Mouse (Mus musculus) CH12.LX (cell line): ENCODE results near the gene Col15a1. TPM values are rescaled to one million over a fixed set of nuclear protein-coding genes. Genes with fewer than 3 reads are reported as not detected.

Experiments
- DNase-seq: peaks from one replicate; pipeline ENCODE4 v3.0.0-alpha.2; 2013; ENCODE audit errors: extremely low read depth
- H3K27ac ChIP-seq: 2 replicates; pipeline ENCODE4 v1.5.1; 2012; ENCODE audit warnings: low read depth, mild to moderate bottlenecking, control low read depth, moderate library complexity; ENCODE audit not compliant: insufficient read depth
- H3K27me3 ChIP-seq: replicated peaks from 2 replicates; pipeline ENCODE3; 2012; ENCODE audit warnings: inconsistent platforms
- H3K36me3 ChIP-seq, 2 experiments: replicated peaks in 1 of 2; 2 replicates each; pipeline versions ENCODE3 to v1.6.1; 2012; ENCODE audit warnings: inconsistent platforms in 1 of 2, low read length in 1 of 2, mild to moderate bottlenecking in 1 of 2, mixed read lengths in 1 of 2, moderate library complexity in 1 of 2; ENCODE audit not compliant: control insufficient read depth in 1 of 2, insufficient read depth in 1 of 2
- H3K4me1 ChIP-seq, 2 experiments: 2 replicates each; pipeline ENCODE4 v1.6.1; 2012; ENCODE audit warnings: inconsistent platforms in 1 of 2, moderate library complexity in 1 of 2; ENCODE audit not compliant: insufficient read depth in 2 of 2, control insufficient read depth in 1 of 2
- H3K4me2 ChIP-seq: 2 replicates; pipeline ENCODE4 v1.6.1; 2012; ENCODE audit warnings: low read depth, mild to moderate bottlenecking, control low read depth; ENCODE audit not compliant: poor library complexity, insufficient read depth, severe bottlenecking
- H3K4me3 ChIP-seq, 3 experiments: fragments of 150-350 bp in 1 of 3; sonication (generic) in 1 of 3; replicated peaks in 1 of 3; 2 replicates each; pipeline versions ENCODE3 to v1.5.1; 2011 to 2012; ENCODE audit warnings: low read depth in 2 of 3, low read length in 2 of 3, mild to moderate bottlenecking in 2 of 3, moderate library complexity in 2 of 3, control low read depth in 1 of 3, improper control_type of control experiment in 1 of 3, inconsistent platforms in 1 of 3, mixed read lengths in 1 of 3; ENCODE audit not compliant: poor library complexity in 1 of 3
- H3K79me2 ChIP-seq: replicated peaks from 2 replicates; pipeline ENCODE4 v1.6.1; 2012; ENCODE audit warnings: mild to moderate bottlenecking, moderate library complexity; ENCODE audit not compliant: control insufficient read depth, poor library complexity, insufficient read depth, severe bottlenecking; ENCODE audit errors: extremely low read depth
- H3K9ac ChIP-seq: 2 replicates; pipeline ENCODE4 v1.6.1; 2012; ENCODE audit warnings: low read depth, mild to moderate bottlenecking, control low read depth, moderate library complexity; ENCODE audit not compliant: insufficient read depth
- H3K9me3 ChIP-seq: replicated peaks from 2 replicates; pipeline ENCODE3; 2012; ENCODE audit warnings: low read length, inconsistent platforms, mixed read lengths
- ELF1 ChIP-seq: IDR thresholded peaks from 2 replicates; pipeline ENCODE4 v1.6.1; 2014; ENCODE audit warnings: low read depth, mild to moderate bottlenecking, inconsistent platforms, low read length, improper control_type of control experiment
- EP300 ChIP-seq: IDR thresholded peaks from 2 replicates; pipeline ENCODE4 v1.6.1; 2011; ENCODE audit warnings: low read length, improper control_type of control experiment
- ETS1 ChIP-seq: conservative IDR thresholded peaks from 2 replicates; pipeline ENCODE4 v1.6.1; 2012; ENCODE audit warnings: low read depth, mild to moderate bottlenecking, inconsistent platforms, low read length, improper control_type of control experiment, moderate library complexity
- GABPA ChIP-seq: IDR thresholded peaks from 2 replicates; pipeline ENCODE4 v1.6.1; 2012; ENCODE audit warnings: low read depth, low read length, improper control_type of control experiment, inconsistent platforms; ENCODE audit not compliant: insufficient replicate concordance
- HCFC1 ChIP-seq: IDR thresholded peaks from 2 replicates; pipeline ENCODE4 v1.6.1; 2012; ENCODE audit warnings: low read depth, mild to moderate bottlenecking, inconsistent platforms, low read length, improper control_type of control experiment
- IRF4 ChIP-seq: IDR thresholded peaks from 2 replicates; pipeline ENCODE4 v1.6.1; 2014; ENCODE audit warnings: low read depth, mild to moderate bottlenecking, inconsistent platforms, low read length, improper control_type of control experiment
- JUND ChIP-seq: conservative IDR thresholded peaks from 2 replicates; pipeline ENCODE4 v1.6.1; 2011; ENCODE audit warnings: low read depth, low read length, improper control_type of control experiment
- KAT2A ChIP-seq: IDR thresholded peaks from 2 replicates; pipeline ENCODE4 v1.6.1; 2012; ENCODE audit warnings: low read length, improper control_type of control experiment, inconsistent platforms; ENCODE audit not compliant: insufficient replicate concordance
- MAFK ChIP-seq: IDR thresholded peaks from 2 replicates; pipeline ENCODE4 v1.6.1; 2011; ENCODE audit warnings: low read length, improper control_type of control experiment; ENCODE audit not compliant: insufficient replicate concordance
- MAX ChIP-seq: IDR thresholded peaks from 2 replicates; pipeline ENCODE4 v1.6.1; 2011; ENCODE audit warnings: low read length, improper control_type of control experiment
- MEF2A ChIP-seq: IDR thresholded peaks from 2 replicates; pipeline ENCODE4 v1.6.1; 2014; ENCODE audit warnings: low read depth, mild to moderate bottlenecking, inconsistent platforms, low read length, improper control_type of control experiment, borderline replicate concordance
- NRF1 ChIP-seq: IDR thresholded peaks from 2 replicates; pipeline ENCODE4 v1.6.1; 2014; ENCODE audit warnings: low read depth, mild to moderate bottlenecking, inconsistent platforms, low read length, improper control_type of control experiment, moderate library complexity
- PAX5 ChIP-seq: IDR thresholded peaks from 2 replicates; pipeline ENCODE4 v1.6.1; 2012; ENCODE audit warnings: low read length, inconsistent platforms, mixed read lengths
- POLR2A ChIP-seq: IDR thresholded peaks from 2 replicates; pipeline ENCODE4 v1.6.1; 2011; ENCODE audit warnings: low read depth, mild to moderate bottlenecking, improper control_type of control experiment, low read length
- RCOR1 ChIP-seq: conservative IDR thresholded peaks from 2 replicates; pipeline ENCODE4 v1.6.1; 2012; ENCODE audit warnings: low read depth, mild to moderate bottlenecking, inconsistent platforms, low read length, improper control_type of control experiment
- SIN3A ChIP-seq: IDR thresholded peaks from 2 replicates; pipeline ENCODE4 v1.6.1; 2012; ENCODE audit warnings: low read length, improper control_type of control experiment, inconsistent platforms
- SMC3 ChIP-seq: IDR thresholded peaks from 2 replicates; pipeline ENCODE4 v1.6.1; 2011; ENCODE audit warnings: low read depth, low read length, improper control_type of control experiment
- TBP ChIP-seq: conservative IDR thresholded peaks from 2 replicates; pipeline ENCODE4 v1.6.1; 2011; ENCODE audit warnings: low read depth, low read length, improper control_type of control experiment
- TCF12 ChIP-seq: IDR thresholded peaks from 2 replicates; pipeline ENCODE4 v1.6.1; 2014; ENCODE audit warnings: low read depth, mild to moderate bottlenecking, inconsistent platforms, low read length, improper control_type of control experiment
- UBTF ChIP-seq: IDR thresholded peaks from 2 replicates; pipeline ENCODE4 v1.6.1; 2012; ENCODE audit warnings: low read depth, mild to moderate bottlenecking, inconsistent platforms, low read length, improper control_type of control experiment, moderate library complexity
- dilution Hi-C: fragments of 300-500 bp; cut with MboI; formaldehyde crosslinking; loops from 2 replicates; pipeline ENCODE4 v1.14.3; 2020; ENCODE audit warnings: low sequenced_read_pairs; ENCODE audit not compliant: extremely low pct_unique_long_range_greater_than_20kb, extremely low pct_ligation_motif_present
- in situ Hi-C: fragments of 300-500 bp; cut with MboI; formaldehyde crosslinking; loops from 3 replicates; pipeline ENCODE4 v1.14.3; 2019; ENCODE audit warnings: low sequenced_read_pairs, low pct_ligation_motif_present, low pct_unique_long_range_greater_than_20kb, mixed read lengths
- polyA plus RNA-seq: library from polyadenylated mRNA; unstranded; fragments of >175 nt; gene quantifications from 2 replicates; pipeline ENCODE4 v1.2.1, GENCODE M21; 2012; ENCODE audit warnings: low read depth; ENCODE audit not compliant: insufficient read length
- total RNA-seq, 2 experiments: library from RNA; depleted of rRNA; stranded (reverse); fragments of 300-350 nt in 1 of 2; fragments of >200 nt in 1 of 2; gene quantifications; 2 replicates each; pipeline ENCODE4 v1.2.3; 2012 to 2014

The Col15a1 gene
- total and polyA plus RNA-seq, 3 experiments: 0.08 to 2.2 (median 0.68) TPM

DNA sequence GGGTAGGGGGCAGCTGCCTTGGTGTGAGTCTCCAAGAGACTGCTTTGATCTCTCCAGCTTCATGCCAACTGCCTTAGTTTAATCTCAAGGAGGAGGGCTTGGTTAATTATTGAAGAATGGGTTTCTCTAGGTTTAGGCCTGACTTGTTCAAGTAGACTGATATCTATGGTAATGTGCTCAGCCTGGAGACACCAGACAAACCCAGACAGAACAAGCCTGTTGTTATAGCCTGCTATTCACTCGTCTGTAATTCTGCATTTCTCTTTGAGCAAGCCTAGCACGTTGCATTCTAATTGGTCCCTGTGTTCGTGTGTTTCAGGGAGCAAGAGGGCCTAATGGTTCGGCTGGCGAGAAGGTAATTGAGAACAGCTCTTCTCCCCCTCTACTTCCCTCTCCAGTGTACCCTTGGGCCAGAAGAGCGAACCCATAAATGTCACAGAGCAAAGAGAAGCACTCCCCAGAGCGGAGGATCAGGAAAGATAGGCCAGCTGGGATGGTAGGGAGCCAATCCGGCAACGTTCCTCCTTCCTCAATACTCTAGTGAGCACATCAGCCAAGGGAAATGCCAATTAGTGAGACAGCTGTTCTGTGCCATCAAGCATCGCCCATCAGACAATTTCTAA lies 71.2 kb downstream of the Col15a1 start:
- Histone ChIP-seq H3K9me3 (no peaks in the 10 kb centered on the region), H3K27ac (no peak overlapping the region), H3K9ac (no peak overlapping the region), H3K4me2 (no peak overlapping the region), H3K27me3 (no peaks in the 10 kb centered on the region), H3K79me2 (no peaks in the 10 kb centered on the region), H3K36me3 (no peaks in the 10 kb centered on the region), H3K4me1 (peaks cover 0 to 10% of the 10 kb centered on the region in 2 experiments; a peak in 1 of 4 replicates), H3K4me3 (no peak overlapping the region)
- TF ChIP-seq IRF4: no peak
- in situ Hi-C loops (no loop called here), dilution Hi-C loops (no loop called here)
- no peak for DNase-seq

DNA sequence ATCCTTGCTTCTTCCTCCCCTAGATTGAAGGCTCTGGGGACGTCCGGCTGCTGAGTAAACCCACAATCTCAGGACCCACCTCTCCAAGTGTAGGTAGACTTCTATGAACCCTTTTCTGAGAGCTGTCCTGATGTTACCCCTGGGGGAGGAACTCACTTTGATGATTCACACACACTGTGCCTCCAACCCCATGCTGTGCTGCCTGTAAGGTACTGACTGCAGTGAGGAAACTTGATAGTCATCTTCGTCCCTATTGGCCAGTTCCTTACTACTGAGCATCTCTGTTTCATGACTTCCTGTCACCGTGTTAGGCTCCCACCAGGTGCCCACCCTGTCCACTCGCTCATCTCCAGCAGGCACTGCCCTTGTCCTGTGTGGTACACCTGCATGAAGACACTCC lies 72.2 kb downstream of the Col15a1 start:
- no peak overlapping the region for H3K27ac ChIP-seq
- peaks cover 0 to 12% of the 10 kb centered on the region in 2 experiments; a peak in 1 of 4 replicates for H3K4me1 ChIP-seq
- no peaks in the 10 kb centered on the region for H3K36me3 ChIP-seq
- no peak for DNase-seq
- H3K9me3 ChIP-seq: no peaks in the 10 kb centered on the region
- in situ Hi-C loops (no loop called here), dilution Hi-C loops (no loop called here)
- no peak overlapping the region for H3K9ac ChIP-seq
- H3K4me2 ChIP-seq: no peak overlapping the region
- H3K4me3 ChIP-seq: no peak overlapping the region
- H3K79me2 ChIP-seq: no peaks in the 10 kb centered on the region
- TF ChIP-seq UBTF: no peak
- no peak for TF ChIP-seq MEF2A
- TF ChIP-seq MAFK: no peak
- no peak for TF ChIP-seq SIN3A
- no peak for TF ChIP-seq ELF1
- TF ChIP-seq RCOR1: no peak
- TF ChIP-seq HCFC1: no peak
- no peak for TF ChIP-seq TCF12
- no peak for TF ChIP-seq PAX5
- TF ChIP-seq JUND: no peak
- no peak for TF ChIP-seq TBP
- TF ChIP-seq SMC3: no peak
- no peak for TF ChIP-seq POLR2A
- no peak for TF ChIP-seq EP300
- no peak for TF ChIP-seq GABPA
- no peak for TF ChIP-seq MAX
- no peak for TF ChIP-seq ETS1
- TF ChIP-seq NRF1: no peak
- TF ChIP-seq KAT2A: no peak
- no peaks in the 10 kb centered on the region for H3K27me3 ChIP-seq
